Mouse (Mus musculus) forebrain, embryonic 11.5 days (tissue): ENCODE results near the gene Supt3. TPM values are rescaled to one million over a fixed set of nuclear protein-coding genes. Genes with fewer than 3 reads are reported as not detected.

ENCODE experiments used
- ATAC-seq: fragments of 200-750 bp; cut with Nextera tagmentation; replicated peaks from 2 replicates; pipeline ENCODE4 v1.8.0; 2017; ENCODE audit warnings: moderate TSS enrichment; ENCODE audit not compliant: low FRiP score
- DNase-seq: peaks from one replicate; pipeline ENCODE4 v3.0.0-alpha.2; 2017; ENCODE audit warnings: low spot score
- H3K27ac ChIP-seq: fragments of 300-500 bp; sonication (generic); 2 replicates; pipeline ENCODE4 v1.5.1; 2014; ENCODE audit warnings: low read depth, low read length
- H3K27me3 ChIP-seq: fragments of 300-500 bp; sonication (generic); 2 replicates; pipeline ENCODE4 v1.6.1; 2014; ENCODE audit warnings: mild to moderate bottlenecking, low read length, mixed read lengths; ENCODE audit not compliant: control insufficient read depth, insufficient read depth
- H3K36me3 ChIP-seq: fragments of 300-500 bp; sonication (generic); 2 replicates; pipeline ENCODE4 v1.6.1; 2014; ENCODE audit warnings: mild to moderate bottlenecking, low read length, moderate library complexity, mixed read lengths; ENCODE audit not compliant: control insufficient read depth, insufficient read depth
- H3K4me1 ChIP-seq: fragments of 300-500 bp; sonication (generic); replicated peaks from 2 replicates; pipeline ENCODE4 v1.6.1; 2014; ENCODE audit warnings: low read length, mixed read lengths; ENCODE audit not compliant: control insufficient read depth, insufficient read depth
- H3K4me2 ChIP-seq: fragments of 300-500 bp; sonication (generic); 2 replicates; pipeline ENCODE4 v1.6.1; 2014; ENCODE audit warnings: low read depth, mild to moderate bottlenecking, low read length, moderate library complexity, mixed read lengths; ENCODE audit not compliant: severe bottlenecking
- H3K4me3 ChIP-seq: fragments of 300-500 bp; sonication (generic); 2 replicates; pipeline ENCODE4 v1.5.1; 2014; ENCODE audit warnings: low read depth, low read length
- H3K9ac ChIP-seq: fragments of 300-500 bp; sonication (generic); 2 replicates; pipeline ENCODE4 v1.6.1; 2014; ENCODE audit warnings: low read length
- H3K9me3 ChIP-seq: fragments of 300-500 bp; sonication (generic); 2 replicates; pipeline ENCODE4 v1.6.1; 2016; ENCODE audit warnings: low read length, mixed read lengths; ENCODE audit not compliant: control insufficient read depth
- WGBS: fragments of 180-500 bp; shearing (Covaris S2); extraction: QIAGEN DNeasy Blood & Tissue Kit; methylation state at CpG from one replicate; pipeline ENCODE4 v1.1.7; 2014; 5-methylcytosine and 5-hydroxymethylcytosine counted together
- polyA plus RNA-seq: library from polyadenylated mRNA; unstranded; fragments of >200 nt; fragmentation: Nextera tagmentation; extraction: Ambion mirVana; gene quantifications from 2 replicates; pipeline ENCODE4 v1.2.1, GENCODE M21; 2014

The Supt3 gene
- polyA plus RNA-seq, 1 experiment from 2014 or later = 24.9 TPM

DNA sequence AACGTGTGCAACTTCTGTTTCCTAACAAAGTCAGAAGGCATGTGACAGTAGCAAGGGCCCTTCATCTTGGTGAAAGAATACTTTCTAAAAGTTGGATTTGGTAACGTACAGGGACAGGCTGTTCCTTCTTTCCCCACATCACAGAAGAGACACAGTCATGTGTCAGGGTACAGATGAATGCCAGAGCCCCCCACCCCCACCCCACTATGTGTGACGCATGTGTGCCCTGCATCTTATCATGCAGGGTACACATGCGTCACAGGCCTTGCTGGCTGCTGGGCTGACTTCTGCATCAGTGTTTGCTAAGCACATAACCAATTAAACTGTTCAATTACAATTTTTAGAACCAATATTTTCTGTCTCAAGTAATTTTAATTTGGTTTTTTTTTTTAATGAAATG, 231.7 kb downstream of the Supt3 start:
- H3K27ac ChIP-seq = no peak overlapping the region
- H3K4me1 ChIP-seq = no peaks in the 10 kb centered on the region
- no peaks in the 10 kb centered on the region for H3K27me3 ChIP-seq
- DNase-seq = no peak
- ATAC-seq = no peak
- no peak overlapping the region for H3K4me3 ChIP-seq
- H3K9me3 ChIP-seq = no peaks in the 10 kb centered on the region
- no peak overlapping the region for H3K9ac ChIP-seq
- 89% methylated on average over 4 of the region's 4 CpGs for WGBS
- H3K4me2 ChIP-seq = no peak overlapping the region
- H3K36me3 ChIP-seq = no peaks in the 10 kb centered on the region

DNA sequence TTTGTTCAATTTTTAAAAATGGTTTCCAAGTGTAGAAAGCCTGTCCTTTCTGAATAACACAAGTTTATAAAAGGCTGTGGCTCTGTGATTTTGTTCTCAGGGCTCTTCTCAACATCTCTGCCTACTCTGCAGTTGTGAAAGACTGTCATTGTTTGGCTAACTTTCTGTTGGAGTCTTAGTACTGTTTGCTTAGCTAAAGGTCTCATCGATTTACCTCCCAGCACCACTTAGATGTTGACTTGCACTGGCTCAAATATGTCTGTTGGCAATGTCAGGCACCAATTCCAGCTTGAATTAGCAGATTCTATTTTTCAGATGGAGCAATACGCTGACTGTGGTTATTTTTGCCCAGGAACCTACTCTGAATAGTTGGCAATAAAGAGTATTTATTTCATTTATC, 233.5 kb downstream of the Supt3 start:
- WGBS = 91% methylated on average over 2 of the region's 2 CpGs
- H3K9me3 ChIP-seq = no peaks in the 10 kb centered on the region
- ATAC-seq = no peak

GRCm38 (mm10) chr17:45016746-45017145, 239.8 kb downstream of the Supt3 start:
- Histone ChIP-seq H3K4me1 (no peaks in the 10 kb centered on the region), H3K9ac (no peak overlapping the region), H3K4me2 (no peak overlapping the region), H3K9me3 (no peaks in the 10 kb centered on the region), H3K27me3 (no peaks in the 10 kb centered on the region), H3K36me3 (no peaks in the 10 kb centered on the region), H3K27ac (no peak overlapping the region), H3K4me3 (no peak overlapping the region)
- 90% methylated on average over 4 of the region's 4 CpGs for WGBS
- DNase-seq = no peak
- ATAC-seq = no peak

More for the DNA sequence above, 233.5 kb downstream of the Supt3 start:
- Histone ChIP-seq H3K4me1 (no peaks in the 10 kb centered on the region), H3K9ac (no peak overlapping the region), H3K4me2 (no peak overlapping the region), H3K27me3 (no peaks in the 10 kb centered on the region), H3K36me3 (no peaks in the 10 kb centered on the region), H3K27ac (no peak overlapping the region), H3K4me3 (no peak overlapping the region)
- DNase-seq = no peak

DNA sequence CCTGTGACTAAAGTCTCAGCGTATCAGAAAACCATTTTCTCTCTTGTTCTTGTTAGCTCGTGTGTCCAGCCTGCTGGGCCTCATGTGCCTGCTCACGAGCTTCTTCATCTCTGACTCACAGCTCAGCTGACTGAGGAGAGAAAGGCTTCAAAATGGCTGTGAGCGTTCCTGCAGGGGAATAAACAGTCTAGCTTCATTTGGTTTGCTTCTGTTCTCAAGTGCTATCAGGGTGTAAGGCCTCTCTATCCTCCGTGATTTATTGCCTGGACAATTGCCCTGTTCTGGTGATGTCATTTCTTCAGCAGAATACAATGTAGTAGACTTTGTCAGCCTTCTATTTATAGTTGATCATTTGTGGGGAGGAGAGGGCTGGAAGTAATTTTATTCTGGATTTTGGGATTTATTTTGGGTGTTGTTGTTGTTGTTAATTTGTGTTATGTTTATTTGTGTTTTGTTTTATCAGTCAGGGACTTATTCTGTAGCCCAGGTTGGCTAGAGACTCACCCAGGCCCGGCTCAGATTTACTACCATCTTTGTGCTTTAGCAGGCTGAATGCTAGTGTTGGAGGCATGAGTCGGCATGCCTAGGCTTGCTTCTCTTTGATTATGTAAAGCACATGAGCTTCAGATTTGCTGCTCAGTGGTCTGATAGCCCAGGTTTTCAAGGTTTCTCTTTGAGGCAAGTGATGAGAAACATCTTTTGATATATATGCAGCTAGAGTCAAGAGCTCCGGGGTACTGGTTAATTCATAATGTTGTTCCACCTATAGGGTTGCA, 243.4 kb downstream of the Supt3 start:
- ATAC-seq = no peak
- no peak for DNase-seq

GRCm38 (mm10) chr17:45028441-45028840, 251.5 kb downstream of the Supt3 start:
- no peak for DNase-seq
- H3K27ac ChIP-seq = no peak overlapping the region
- no peaks in the 10 kb centered on the region for H3K27me3 ChIP-seq
- H3K4me2 ChIP-seq = no peak overlapping the region
- H3K9ac ChIP-seq = no peak overlapping the region
- H3K36me3 ChIP-seq = no peaks in the 10 kb centered on the region
- no peaks in the 10 kb centered on the region for H3K9me3 ChIP-seq
- H3K4me3 ChIP-seq = no peak overlapping the region
- H3K4me1 ChIP-seq = no peaks in the 10 kb centered on the region
- 85% methylated on average over 3 of the region's 3 CpGs for WGBS
- ATAC-seq = no peak

More for the DNA sequence above, 243.4 kb downstream of the Supt3 start:
- WGBS = 82% methylated on average over 8 of the region's 8 CpGs
- no peaks in the 10 kb centered on the region for H3K36me3 ChIP-seq
- H3K4me2 ChIP-seq = no peak overlapping the region
- no peaks in the 10 kb centered on the region for H3K9me3 ChIP-seq
- H3K4me3 ChIP-seq = no peak overlapping the region
- no peak overlapping the region for H3K27ac ChIP-seq
- no peak overlapping the region for H3K9ac ChIP-seq
- no peaks in the 10 kb centered on the region for H3K4me1 ChIP-seq
- no peaks in the 10 kb centered on the region for H3K27me3 ChIP-seq

- DNase-seq = no peak
- Histone ChIP-seq H3K4me1 (no peaks in the 10 kb centered on the region), H3K27me3 (no peaks in the 10 kb centered on the region), H3K27ac (no peak overlapping the region), H3K36me3 (no peaks in the 10 kb centered on the region), H3K9me3 (no peaks in the 10 kb centered on the region), H3K4me2 (no peak overlapping the region), H3K9ac (no peak overlapping the region), H3K4me3 (no peak overlapping the region)
- ATAC-seq = no peak
- 91% methylated on average over 1 of the region's 1 CpGs for WGBS
Observed at GRCm38 (mm10) chr17:45029106-45029505, 252.2 kb downstream of the Supt3 start.

DNA sequence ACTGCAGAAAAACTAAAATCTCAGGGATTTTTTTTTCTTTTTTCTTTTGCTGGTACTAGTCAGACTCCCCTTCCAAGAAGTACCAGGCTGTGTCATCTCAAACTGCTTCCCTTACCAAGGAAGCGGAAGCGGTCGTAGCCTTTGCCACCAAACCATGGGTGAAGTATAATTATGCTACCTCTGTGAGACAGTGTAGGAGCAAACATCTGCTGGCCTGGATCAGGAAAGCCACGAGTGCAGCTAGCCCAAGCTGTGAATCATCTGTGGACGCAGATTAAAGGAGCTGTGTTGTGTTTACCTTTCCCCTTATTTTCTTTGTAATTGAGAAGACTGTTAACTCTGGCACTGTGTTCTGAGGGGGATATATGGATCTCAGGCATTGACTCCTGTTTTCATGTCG, 255.3 kb downstream of the Supt3 start:
- H3K4me3 ChIP-seq = no peak overlapping the region
- H3K9me3 ChIP-seq = no peaks in the 10 kb centered on the region
- no peaks in the 10 kb centered on the region for H3K36me3 ChIP-seq
- H3K4me1 ChIP-seq = no peaks in the 10 kb centered on the region
- DNase-seq = no peak
- ATAC-seq = no peak
- H3K9ac ChIP-seq = no peak overlapping the region
- H3K27me3 ChIP-seq = no peaks in the 10 kb centered on the region
- H3K27ac ChIP-seq = no peak overlapping the region
- no peak overlapping the region for H3K4me2 ChIP-seq
- 70% methylated on average over 6 of the region's 6 CpGs for WGBS

GRCm38 (mm10) chr17:45033617-45034016, 256.7 kb downstream of the Supt3 start:
- no peak for DNase-seq
- no peak for ATAC-seq
- no peaks in the 10 kb centered on the region for H3K36me3 ChIP-seq

GRCm38 (mm10) chr17:45041084-45041483, 264.1 kb downstream of the Supt3 start:
- no peak for DNase-seq
- Histone ChIP-seq H3K27me3 (no peaks in the 10 kb centered on the region), H3K4me3 (no peak overlapping the region), H3K36me3 (no peaks in the 10 kb centered on the region), H3K4me1 (no peaks in the 10 kb centered on the region), H3K4me2 (no peak overlapping the region), H3K9me3 (no peaks in the 10 kb centered on the region), H3K27ac (no peak overlapping the region), H3K9ac (no peak overlapping the region)
- WGBS = 85% methylated on average over 2 of the region's 2 CpGs
- ATAC-seq = no peak

More at GRCm38 (mm10) chr17:45033617-45034016, 256.7 kb downstream of the Supt3 start:
- Histone ChIP-seq H3K27me3 (no peaks in the 10 kb centered on the region), H3K4me1 (no peaks in the 10 kb centered on the region), H3K9me3 (no peaks in the 10 kb centered on the region), H3K4me2 (no peak overlapping the region), H3K4me3 (no peak overlapping the region), H3K9ac (no peak overlapping the region), H3K27ac (no peak overlapping the region)
- WGBS = 78% methylated on average over 7 of the region's 7 CpGs
